Mouse (Mus musculus): Measurements from ENCODE around the gene Psap. TPM values are rescaled to one million over a fixed set of nuclear protein-coding genes. Genes with fewer than 3 reads are reported as not detected.
A peak's percentile ranks its signal among the peaks of the same experiment; 100 is the strongest.

Gene Psap
- polyA plus RNA-seq, 1 experiment from 2014 or later = 124 TPM

DNA sequence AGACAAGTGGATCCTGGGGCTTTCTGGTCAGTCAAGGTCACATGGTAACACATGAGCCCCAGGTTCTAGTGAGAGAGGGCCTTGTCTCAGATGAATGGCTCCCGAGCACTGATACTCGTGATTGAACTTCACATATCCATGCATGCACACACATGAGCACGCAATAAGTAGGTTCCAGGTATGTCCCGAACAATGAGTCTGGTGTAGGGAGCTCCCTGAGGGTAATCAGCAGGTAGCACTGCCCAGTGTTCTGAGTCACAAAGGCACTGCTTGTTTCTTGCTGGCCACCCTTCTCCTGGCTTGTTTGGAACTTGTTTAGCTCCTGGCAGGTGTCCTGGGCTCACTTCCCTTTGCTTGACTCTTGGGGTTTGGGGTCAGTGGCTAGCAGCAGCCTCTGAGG lies 9.7 kb downstream of the Psap start:
- WGBS = 89% methylated on average over 4 of the region's 4 CpGs
- no peak for DNase-seq (ENCODE audit: low spot score)
- Histone ChIP-seq H3K27ac (replicated peaks; ENCODE audit: low read depth, low read length) (no peak overlapping the region), H3K9ac (ENCODE audit: low read depth, low read length) (no peak overlapping the region), H3K4me2 (ENCODE audit: low read depth, low read length) (no peak overlapping the region), H3K36me3 (ENCODE audit: control insufficient read depth, insufficient read depth, low read length) (peaks cover under 1% of the 10 kb centered on the region; the same call in 1 of the 2 replicates), H3K27me3 (replicated peaks; ENCODE audit: control insufficient read depth, insufficient read depth, low read length) (no peaks in the 10 kb centered on the region), H3K4me1 (ENCODE audit: control insufficient read depth, insufficient read depth, low read length) (peaks cover 34% of the 10 kb centered on the region), H3K9me3 (ENCODE audit: control insufficient read depth, low read length) (no peaks in the 10 kb centered on the region), H3K4me3 (ENCODE audit: low read depth, low read length) (no peak overlapping the region)
- no peak for ATAC-seq (ENCODE audit: low read depth)

DNA sequence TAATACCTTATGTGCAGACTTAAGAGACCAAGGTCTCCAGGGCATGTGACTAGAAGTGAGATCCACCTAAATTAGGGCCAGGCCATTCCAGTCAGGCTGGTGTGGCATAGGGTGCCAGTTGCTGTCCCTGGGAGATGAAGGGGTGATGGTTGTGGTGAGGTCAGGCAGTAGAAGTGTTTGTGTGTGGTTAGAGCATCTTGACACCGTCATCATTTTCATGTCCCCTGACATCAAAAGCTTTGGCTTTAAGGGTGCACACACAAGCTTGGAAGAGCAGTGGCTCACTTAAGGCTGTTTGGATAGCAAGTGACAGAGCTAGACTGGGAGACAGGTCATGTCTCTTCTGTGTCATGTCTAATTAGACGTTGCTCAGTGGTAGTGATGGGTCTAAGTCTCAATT lies 10.3 kb downstream of the Psap start:
- DNase-seq (ENCODE audit: low spot score) = no peak
- no peaks in the 10 kb centered on the region for H3K9me3 ChIP-seq (ENCODE audit: control insufficient read depth, low read length)
- ATAC-seq (ENCODE audit: low read depth) = no peak
- H3K4me3 ChIP-seq (ENCODE audit: low read depth, low read length) = no peak overlapping the region
- no peaks in the 10 kb centered on the region for H3K27me3 ChIP-seq (replicated peaks; ENCODE audit: control insufficient read depth, insufficient read depth, low read length)
- WGBS = 67% methylated on average over 2 of the region's 2 CpGs
- H3K4me1 ChIP-seq (ENCODE audit: control insufficient read depth, insufficient read depth, low read length) = peaks cover 34% of the 10 kb centered on the region
- no peak overlapping the region for H3K27ac ChIP-seq (replicated peaks; ENCODE audit: low read depth, low read length)
- H3K9ac ChIP-seq (ENCODE audit: low read depth, low read length) = no peak overlapping the region
- H3K4me2 ChIP-seq (ENCODE audit: low read depth, low read length) = no peak overlapping the region
- peaks cover 6% of the 10 kb centered on the region; the same call in 1 of the 2 replicates for H3K36me3 ChIP-seq (ENCODE audit: control insufficient read depth, insufficient read depth, low read length)

DNA sequence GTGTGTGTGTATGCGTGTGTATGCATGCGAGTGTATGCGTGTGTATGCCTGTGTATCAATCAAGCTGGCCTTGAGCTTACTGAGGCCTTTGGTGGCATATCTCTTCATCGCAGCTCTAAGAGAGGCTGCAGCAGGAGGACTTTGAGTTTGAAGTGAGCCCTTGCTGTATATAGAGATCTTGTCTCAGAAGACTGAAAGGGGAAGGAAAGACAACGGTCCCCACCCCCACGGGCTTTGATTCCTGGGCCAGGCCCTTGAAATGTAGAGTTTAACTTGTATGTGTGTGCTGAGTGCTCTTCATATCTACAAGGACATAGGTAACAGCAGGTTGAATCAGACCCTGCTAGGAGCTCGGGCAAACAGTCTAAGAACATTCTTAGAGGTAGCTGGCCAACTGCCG lies 11.8 kb downstream of the Psap start:
- WGBS = 89% methylated on average over 8 of the region's 8 CpGs
- H3K4me2 ChIP-seq (ENCODE audit: low read depth, low read length) = no peak overlapping the region
- no peak overlapping the region for H3K27ac ChIP-seq (replicated peaks; ENCODE audit: low read depth, low read length)
- no peak for DNase-seq (ENCODE audit: low spot score)
- H3K4me1 ChIP-seq (ENCODE audit: control insufficient read depth, insufficient read depth, low read length) = peaks cover 30% of the 10 kb centered on the region
- H3K27me3 ChIP-seq (replicated peaks; ENCODE audit: control insufficient read depth, insufficient read depth, low read length) = no peaks in the 10 kb centered on the region
- peaks cover 21% of the 10 kb centered on the region for H3K36me3 ChIP-seq (ENCODE audit: control insufficient read depth, insufficient read depth, low read length)
- no peak for ATAC-seq (ENCODE audit: low read depth)
- H3K9me3 ChIP-seq (ENCODE audit: control insufficient read depth, low read length) = no peaks in the 10 kb centered on the region
- H3K4me3 ChIP-seq (ENCODE audit: low read depth, low read length) = no peak overlapping the region
- no peak overlapping the region for H3K9ac ChIP-seq (ENCODE audit: low read depth, low read length)

DNA sequence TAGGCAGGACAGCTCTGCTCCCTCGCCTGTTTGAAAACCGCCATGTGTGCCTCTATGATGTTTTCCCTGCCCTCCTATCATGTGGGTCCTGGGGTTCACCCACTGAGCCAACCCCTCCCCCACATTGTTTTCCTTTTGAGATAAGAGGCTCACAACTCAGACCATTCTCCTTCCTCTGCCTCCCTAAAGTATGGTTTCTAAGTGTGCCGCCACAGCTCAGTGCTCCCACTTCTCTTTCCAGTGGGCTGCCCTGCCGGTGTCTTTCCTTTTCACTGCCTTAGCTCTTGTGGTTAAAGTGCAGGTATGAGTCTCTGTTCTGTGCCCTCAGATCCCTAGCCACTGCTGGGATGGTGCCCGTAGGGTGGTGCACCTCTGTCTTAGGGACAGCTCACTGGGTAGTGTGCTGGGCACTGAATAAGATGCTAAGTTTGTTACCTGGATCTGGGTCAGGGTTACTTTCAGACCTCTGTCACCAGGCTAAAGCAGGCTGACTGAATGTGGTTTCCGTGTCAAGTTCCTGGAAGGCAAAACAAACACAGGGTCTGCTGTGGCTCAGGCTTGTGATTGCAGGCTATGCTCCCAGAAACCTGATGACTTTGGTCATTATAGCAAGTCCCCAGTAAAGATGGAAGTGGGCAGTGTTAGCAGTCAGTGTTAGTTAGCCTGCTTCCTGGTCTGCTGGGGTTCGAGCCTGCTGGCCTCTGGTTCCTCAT lies 12.8 kb downstream of the Psap start:
- Histone ChIP-seq H3K9me3 (ENCODE audit: control insufficient read depth, low read length) (no peaks in the 10 kb centered on the region), H3K9ac (ENCODE audit: low read depth, low read length) (no peak overlapping the region), H3K4me2 (ENCODE audit: low read depth, low read length) (no peak overlapping the region), H3K4me3 (ENCODE audit: low read depth, low read length) (no peak overlapping the region), H3K4me1 (ENCODE audit: control insufficient read depth, insufficient read depth, low read length) (peaks cover 20% of the 10 kb centered on the region), H3K27me3 (replicated peaks; ENCODE audit: control insufficient read depth, insufficient read depth, low read length) (no peaks in the 10 kb centered on the region), H3K36me3 (ENCODE audit: control insufficient read depth, insufficient read depth, low read length) (peaks cover 31% of the 10 kb centered on the region), H3K27ac (replicated peaks; ENCODE audit: low read depth, low read length) (no peak overlapping the region)
- ATAC-seq (ENCODE audit: low read depth) (no peak), DNase-seq (ENCODE audit: low spot score) (no peak)
- 55% methylated on average over 7 of the region's 7 CpGs for WGBS

DNA sequence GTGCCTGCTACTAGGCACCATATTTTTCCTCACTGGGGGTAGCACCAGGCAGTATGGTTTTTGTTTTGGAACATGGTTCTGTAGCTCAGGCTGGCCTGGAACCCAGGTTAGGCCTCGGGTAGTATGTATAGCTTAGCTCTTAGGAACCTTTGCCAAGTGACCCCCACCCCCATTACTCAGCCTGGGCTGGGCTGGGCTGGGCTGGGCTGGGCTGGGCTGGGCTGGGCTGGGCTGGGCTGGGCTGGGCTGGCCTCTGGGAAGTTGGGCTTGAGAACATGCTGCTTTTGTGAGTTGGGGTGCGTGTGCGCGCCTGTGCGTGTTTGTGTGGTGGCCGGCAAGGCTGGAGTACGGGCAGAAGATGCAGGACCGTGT lies 13.3 kb downstream of the Psap start:
- 69% methylated on average over 8 of the region's 8 CpGs for WGBS
- no peaks in the 10 kb centered on the region for H3K9me3 ChIP-seq (ENCODE audit: control insufficient read depth, low read length)
- H3K9ac ChIP-seq (ENCODE audit: low read depth, low read length) = no peak overlapping the region
- no peak for ATAC-seq (ENCODE audit: low read depth)
- H3K4me3 ChIP-seq (ENCODE audit: low read depth, low read length) = no peak overlapping the region
- no peak for DNase-seq (ENCODE audit: low spot score)
- no peaks in the 10 kb centered on the region for H3K27me3 ChIP-seq (replicated peaks; ENCODE audit: control insufficient read depth, insufficient read depth, low read length)
- peaks cover 36% of the 10 kb centered on the region for H3K36me3 ChIP-seq (ENCODE audit: control insufficient read depth, insufficient read depth, low read length)
- H3K27ac ChIP-seq (replicated peaks; ENCODE audit: low read depth, low read length) = no peak overlapping the region
- H3K4me1 ChIP-seq (ENCODE audit: control insufficient read depth, insufficient read depth, low read length) = peaks cover 15% of the 10 kb centered on the region
- H3K4me2 ChIP-seq (ENCODE audit: low read depth, low read length) = no peak overlapping the region

DNA sequence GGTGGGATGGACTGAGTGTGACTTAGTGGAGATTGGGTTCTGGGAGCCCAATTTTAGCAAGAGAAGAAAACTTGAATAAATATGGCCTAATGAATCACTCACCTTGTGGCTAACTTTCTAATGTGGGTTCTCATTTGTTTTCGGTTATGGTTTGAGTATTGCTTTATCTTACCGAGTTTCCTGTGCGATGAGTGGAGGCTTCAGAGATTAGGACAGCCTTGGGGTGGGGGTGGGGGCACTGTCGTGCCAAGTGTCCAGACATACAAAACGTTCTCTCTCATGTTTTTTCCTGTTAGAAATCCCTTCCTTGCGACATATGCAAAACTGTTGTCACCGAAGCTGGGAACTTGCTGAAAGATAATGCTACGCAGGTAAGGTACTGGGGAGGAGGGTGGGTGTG lies 14.8 kb downstream of the Psap start:
- Histone ChIP-seq H3K4me2 (ENCODE audit: low read depth, low read length) (no peak overlapping the region), H3K9me3 (ENCODE audit: control insufficient read depth, low read length) (no peaks in the 10 kb centered on the region), H3K27ac (replicated peaks; ENCODE audit: low read depth, low read length) (no peak overlapping the region), H3K27me3 (replicated peaks; ENCODE audit: control insufficient read depth, insufficient read depth, low read length) (no peaks in the 10 kb centered on the region), H3K36me3 (ENCODE audit: control insufficient read depth, insufficient read depth, low read length) (peaks cover 49% of the 10 kb centered on the region), H3K4me1 (ENCODE audit: control insufficient read depth, insufficient read depth, low read length) (peaks cover 7% of the 10 kb centered on the region; the same call in 1 of the 2 replicates), H3K9ac (ENCODE audit: low read depth, low read length) (no peak overlapping the region), H3K4me3 (ENCODE audit: low read depth, low read length) (no peak overlapping the region)
- no peak for ATAC-seq (ENCODE audit: low read depth)
- WGBS = 91% methylated on average over 8 of the region's 8 CpGs
- DNase-seq (ENCODE audit: low spot score) = no peak

DNA sequence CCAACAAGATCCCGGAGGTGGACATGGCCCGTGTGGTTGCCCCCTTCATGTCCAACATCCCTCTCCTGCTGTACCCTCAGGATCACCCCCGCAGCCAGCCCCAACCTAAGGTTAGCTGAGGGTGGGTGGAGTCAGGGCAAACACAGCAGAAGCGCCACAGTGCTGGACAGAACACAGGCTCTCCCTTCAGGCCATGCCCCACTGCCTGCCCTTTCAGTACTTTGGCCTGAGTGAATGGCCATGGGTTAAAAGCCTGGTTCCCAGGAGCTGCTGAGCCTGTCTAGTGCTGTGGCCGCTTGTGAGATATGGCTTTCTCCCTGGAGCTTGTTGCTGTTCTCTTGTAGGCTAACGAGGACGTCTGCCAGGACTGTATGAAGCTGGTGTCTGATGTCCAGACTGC lies 17.2 kb downstream of the Psap start:
- Histone ChIP-seq H3K9me3 (ENCODE audit: control insufficient read depth, low read length) (no peaks in the 10 kb centered on the region), H3K9ac (ENCODE audit: low read depth, low read length) (no peak overlapping the region), H3K27me3 (replicated peaks; ENCODE audit: control insufficient read depth, insufficient read depth, low read length) (no peaks in the 10 kb centered on the region), H3K4me1 (ENCODE audit: control insufficient read depth, insufficient read depth, low read length) (peaks cover 7% of the 10 kb centered on the region; the same call in 1 of the 2 replicates), H3K4me2 (ENCODE audit: low read depth, low read length) (no peak overlapping the region), H3K36me3 (ENCODE audit: control insufficient read depth, insufficient read depth, low read length) (peaks cover 73% of the 10 kb centered on the region), H3K4me3 (ENCODE audit: low read depth, low read length) (no peak overlapping the region), H3K27ac (replicated peaks; ENCODE audit: low read depth, low read length) (no peak overlapping the region)
- DNase-seq (ENCODE audit: low spot score) (no peak), ATAC-seq (ENCODE audit: low read depth) (no peak)
- 86% methylated on average over 7 of the region's 7 CpGs for WGBS

DNA sequence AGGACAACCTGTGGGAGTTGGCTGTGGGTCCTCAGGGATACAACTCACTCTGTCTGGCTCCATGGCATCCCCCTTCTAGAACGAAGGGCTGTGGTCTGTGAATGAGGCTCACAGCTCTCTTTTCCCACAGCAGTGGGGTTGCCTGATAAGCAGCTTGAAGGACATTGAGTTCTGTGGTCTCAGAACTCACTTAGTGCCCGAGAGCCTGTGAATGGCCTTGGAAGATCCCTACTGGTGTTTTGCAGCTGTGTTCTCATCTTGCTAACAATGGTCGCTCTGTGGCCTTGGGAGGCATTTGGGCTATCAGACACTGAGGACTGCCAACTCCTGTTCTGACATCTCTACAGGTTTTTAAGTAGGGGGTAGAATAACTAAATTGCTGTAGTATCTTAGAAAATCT lies 17.9 kb downstream of the Psap start:
- no peak overlapping the region for H3K27ac ChIP-seq (replicated peaks; ENCODE audit: low read depth, low read length)
- no peaks in the 10 kb centered on the region; the same call in 1 of the 2 replicates for H3K4me1 ChIP-seq (ENCODE audit: control insufficient read depth, insufficient read depth, low read length)
- peaks cover 80% of the 10 kb centered on the region for H3K36me3 ChIP-seq (ENCODE audit: control insufficient read depth, insufficient read depth, low read length)
- WGBS = 93% methylated on average over 3 of the region's 3 CpGs
- no peaks in the 10 kb centered on the region for H3K9me3 ChIP-seq (ENCODE audit: control insufficient read depth, low read length)
- no peak overlapping the region for H3K4me3 ChIP-seq (ENCODE audit: low read depth, low read length)
- no peak for DNase-seq (ENCODE audit: low spot score)
- no peak for ATAC-seq (ENCODE audit: low read depth)
- no peak overlapping the region for H3K9ac ChIP-seq (ENCODE audit: low read depth, low read length)
- no peak overlapping the region for H3K4me2 ChIP-seq (ENCODE audit: low read depth, low read length)
- no peaks in the 10 kb centered on the region for H3K27me3 ChIP-seq (replicated peaks; ENCODE audit: control insufficient read depth, insufficient read depth, low read length)

DNA sequence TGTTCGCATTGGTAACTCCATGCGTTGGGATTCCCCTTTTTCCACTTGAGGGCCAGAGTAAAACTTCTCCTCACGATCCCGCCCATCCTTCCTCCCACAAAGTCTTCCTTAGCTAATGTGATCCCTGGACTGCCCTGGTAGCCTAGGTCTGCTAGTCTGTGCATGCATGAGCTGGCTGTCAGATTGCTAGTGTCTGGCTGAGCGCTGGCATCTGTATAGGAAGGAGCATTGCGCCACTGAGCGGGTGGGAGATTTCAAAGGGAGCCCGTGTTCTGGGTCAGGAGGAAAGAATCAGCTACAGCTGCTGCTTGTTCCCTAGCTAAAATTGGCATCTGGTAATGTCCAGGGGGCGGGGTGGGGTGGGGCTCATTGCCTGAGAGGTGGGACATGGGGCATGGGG lies 18.6 kb downstream of the Psap start:
- Histone ChIP-seq H3K36me3 (ENCODE audit: control insufficient read depth, insufficient read depth, low read length) (peaks cover 87% of the 10 kb centered on the region), H3K4me2 (ENCODE audit: low read depth, low read length) (no peak overlapping the region), H3K4me3 (ENCODE audit: low read depth, low read length) (no peak overlapping the region), H3K27ac (replicated peaks; ENCODE audit: low read depth, low read length) (no peak overlapping the region), H3K4me1 (ENCODE audit: control insufficient read depth, insufficient read depth, low read length) (no peaks in the 10 kb centered on the region), H3K9me3 (ENCODE audit: control insufficient read depth, low read length) (no peaks in the 10 kb centered on the region), H3K9ac (ENCODE audit: low read depth, low read length) (no peak overlapping the region), H3K27me3 (replicated peaks; ENCODE audit: control insufficient read depth, insufficient read depth, low read length) (no peaks in the 10 kb centered on the region)
- DNase-seq (ENCODE audit: low spot score) (peak; percentile 20), ATAC-seq (ENCODE audit: low read depth) (no peak)
- WGBS = 69% methylated on average over 9 of the region's 9 CpGs
